Mouse (Mus musculus) erythroblast, embryonic 14.5 days (primary cell): ENCODE measurements around the gene Sgcg. TPM values are rescaled to one million over a fixed set of nuclear protein-coding genes. Genes with fewer than 3 reads are reported as not detected.

Experiments used
- H3K27me3 ChIP-seq: 2 replicates; pipeline ENCODE4 v1.6.1; 2012; ENCODE audit warnings: inconsistent platforms; ENCODE audit not compliant: control insufficient read depth
- H3K36me3 ChIP-seq: 2 replicates; pipeline ENCODE4 v1.6.1; 2012; ENCODE audit warnings: mild to moderate bottlenecking, inconsistent platforms; ENCODE audit not compliant: control insufficient read depth
- H3K4me1 ChIP-seq: 2 replicates; pipeline ENCODE4 v1.6.1; 2012; ENCODE audit warnings: inconsistent platforms; ENCODE audit not compliant: control insufficient read depth
- H3K4me3 ChIP-seq: replicated peaks from 2 replicates; pipeline ENCODE3; 2012; ENCODE audit warnings: moderate library complexity, mild to moderate bottlenecking, inconsistent platforms
- H3K9me3 ChIP-seq: 2 replicates; pipeline ENCODE4 v1.6.1; 2012; ENCODE audit warnings: low read length, inconsistent platforms, mixed read lengths; ENCODE audit not compliant: control insufficient read depth
- GATA1 ChIP-seq: IDR thresholded peaks from 2 replicates; pipeline ENCODE4 v1.6.1; 2012; ENCODE audit warnings: low read length, inconsistent platforms, mixed read lengths
- TAL1 ChIP-seq: IDR thresholded peaks from 3 replicates; pipeline ENCODE4 v1.6.1; 2012; ENCODE audit warnings: low read length, inconsistent platforms, mixed read lengths
- polyA plus RNA-seq: library from polyadenylated mRNA; stranded (reverse); fragments of >175 nt; gene quantifications from 2 replicates; pipeline ENCODE4 v1.2.3, GENCODE M21; 2012

The Sgcg gene
- polyA plus RNA-seq, 1 experiment = not detected

GRCm38 (mm10) chr14:61221166-61221565 lies 37.1 kb downstream of the Sgcg start:
- H3K4me1 ChIP-seq = no peaks in the 10 kb centered on the region
- TF ChIP-seq GATA1 = no peak
- H3K4me3 ChIP-seq = no peak overlapping the region
- peaks cover 2% of the 10 kb centered on the region; the same call in 1 of the 2 replicates for H3K9me3 ChIP-seq
- H3K36me3 ChIP-seq = no peaks in the 10 kb centered on the region
- H3K27me3 ChIP-seq = no peaks in the 10 kb centered on the region

GRCm38 (mm10) chr14:61211754-61212153 lies 46.5 kb downstream of the Sgcg start:
- TF ChIP-seq TAL1 (no peak), GATA1 (no peak)
- Histone ChIP-seq H3K9me3 (peaks cover 81% of the 10 kb centered on the region), H3K36me3 (peaks cover 6% of the 10 kb centered on the region)

GRCm38 (mm10) chr14:61210111-61210510 lies 48.2 kb downstream of the Sgcg start:
- H3K36me3 ChIP-seq = peaks cover 18% of the 10 kb centered on the region

More at GRCm38 (mm10) chr14:61211754-61212153, 46.5 kb downstream of the Sgcg start:
- Histone ChIP-seq H3K4me1 (no peaks in the 10 kb centered on the region), H3K4me3 (no peak overlapping the region), H3K27me3 (no peaks in the 10 kb centered on the region)

GRCm38 (mm10) chr14:61194416-61194815 lies 63.9 kb downstream of the Sgcg start:
- peaks cover 71% of the 10 kb centered on the region for H3K36me3 ChIP-seq
- no peak overlapping the region for H3K4me3 ChIP-seq
- no peaks in the 10 kb centered on the region for H3K27me3 ChIP-seq
- no peaks in the 10 kb centered on the region for H3K4me1 ChIP-seq
- H3K9me3 ChIP-seq = no peaks in the 10 kb centered on the region
- TF ChIP-seq TAL1 = no peak
- TF ChIP-seq GATA1 = no peak

More at GRCm38 (mm10) chr14:61210111-61210510, 48.2 kb downstream of the Sgcg start:
- no peak overlapping the region for H3K4me3 ChIP-seq
- H3K9me3 ChIP-seq = peaks cover 92% of the 10 kb centered on the region
- no peaks in the 10 kb centered on the region for H3K4me1 ChIP-seq
- TF ChIP-seq TAL1 (no peak), GATA1 (no peak)
- H3K27me3 ChIP-seq = no peaks in the 10 kb centered on the region

- H3K4me1 ChIP-seq = no peaks in the 10 kb centered on the region
- H3K36me3 ChIP-seq = peaks cover 72% of the 10 kb centered on the region
- TF ChIP-seq GATA1 (no peak), TAL1 (no peak)
- no peaks in the 10 kb centered on the region for H3K9me3 ChIP-seq
- no peak overlapping the region for H3K4me3 ChIP-seq
- no peaks in the 10 kb centered on the region for H3K27me3 ChIP-seq
These were observed 66.0 kb downstream of the Sgcg start for GRCm38 (mm10) chr14:61192326-61192725.

GRCm38 (mm10) chr14:61191904-61192303 lies 66.4 kb downstream of the Sgcg start:
- TF ChIP-seq TAL1 (no peak), GATA1 (peak; percentile 65)
- H3K36me3 ChIP-seq = peaks cover 71% of the 10 kb centered on the region
- H3K9me3 ChIP-seq = no peaks in the 10 kb centered on the region
- no peaks in the 10 kb centered on the region for H3K4me1 ChIP-seq
- H3K4me3 ChIP-seq = no peak overlapping the region
- no peaks in the 10 kb centered on the region for H3K27me3 ChIP-seq

- Histone ChIP-seq H3K4me1 (peaks cover 40% of the 10 kb centered on the region), H3K4me3 (peak overlapping the region; percentile 78), H3K9me3 (no peaks in the 10 kb centered on the region), H3K27me3 (peaks cover 17% of the 10 kb centered on the region), H3K36me3 (peaks cover 22% of the 10 kb centered on the region)
- TF ChIP-seq GATA1 = no peak
- no peak for TF ChIP-seq TAL1
These were observed 85.1 kb downstream of the Sgcg start for GRCm38 (mm10) chr14:61173229-61173628.

- TF ChIP-seq GATA1 (peak; percentile 88), TAL1 (no peak)
- peaks cover 40% of the 10 kb centered on the region for H3K4me1 ChIP-seq
These were observed 85.6 kb downstream of the Sgcg start for GRCm38 (mm10) chr14:61172548-61173158.

GRCm38 (mm10) chr14:61171261-61171970 lies 86.9 kb downstream of the Sgcg start:
- TF ChIP-seq TAL1 = no peak
- no peak for TF ChIP-seq GATA1
- peaks cover 17% of the 10 kb centered on the region for H3K36me3 ChIP-seq
- H3K4me1 ChIP-seq = peaks cover 40% of the 10 kb centered on the region
- no peaks in the 10 kb centered on the region for H3K9me3 ChIP-seq
- H3K4me3 ChIP-seq = no peak overlapping the region
- peaks cover 19% of the 10 kb centered on the region for H3K27me3 ChIP-seq

More at GRCm38 (mm10) chr14:61172548-61173158, 85.6 kb downstream of the Sgcg start:
- Histone ChIP-seq H3K27me3 (peaks cover 17% of the 10 kb centered on the region), H3K9me3 (no peaks in the 10 kb centered on the region), H3K36me3 (peaks cover 22% of the 10 kb centered on the region), H3K4me3 (peak overlapping the region; percentile 78)

Other genes starting within 250 kb of the Sgcg start
- gene Tnfrsf19, start 212.0 kb downstream of the Sgcg start, polyA plus RNA-seq = not detected in 2 replicates
- gene Sacs, start 120.0 kb downstream of the Sgcg start, polyA plus RNA-seq = 0.02 TPM in 2 replicates
- 0.07 TPM in 1 of 2 replicates, not detected in the other for gene Arl11, start 51.3 kb upstream of the Sgcg start, polyA plus RNA-seq
- 0.01 and 0.02 TPM in 2 replicates for gene Ebpl, start 101.9 kb upstream of the Sgcg start, polyA plus RNA-seq
- 0.23 and 0.49 TPM in 2 replicates for gene Kpna3, start 181.4 kb upstream of the Sgcg start, polyA plus RNA-seq